Mouse (Mus musculus) fat pad, adult 2 months (tissue): ENCODE measurements around the gene Ppp1r15b.
A peak's percentile ranks its signal among the peaks of the same experiment; 100 is the strongest.

Source experiments
- DNase-seq: peaks from one replicate; pipeline ENCODE4 v3.0.0-alpha.2; 2011; ENCODE audit warnings: low read depth, low spot score; ENCODE audit errors: extremely low read depth

Gene Ppp1r15b

GRCm38 (mm10) chr1:133152213-133152612, 21.3 kb downstream of the Ppp1r15b start:
- no peak for DNase-seq

GRCm38 (mm10) chr1:133155270-133155669, 24.3 kb downstream of the Ppp1r15b start:
- no peak for DNase-seq

GRCm38 (mm10) chr1:133159128-133159564, 28.2 kb downstream of the Ppp1r15b start:
- DNase-seq: no peak

GRCm38 (mm10) chr1:133161559-133161958, 30.6 kb downstream of the Ppp1r15b start:
- DNase-seq: no peak

GRCm38 (mm10) chr1:133162046-133162445, 31.1 kb downstream of the Ppp1r15b start:
- DNase-seq: peak; percentile 93

GRCm38 (mm10) chr1:133162981-133163380, 32.0 kb downstream of the Ppp1r15b start:
- DNase-seq: no peak

- DNase-seq: no peak
Measured at GRCm38 (mm10) chr1:133163820-133164431, 33.0 kb downstream of the Ppp1r15b start, which contains the start of gene Plekha6. Gene Plekha6 (plus strand): TSS chr1:133164210.

- DNase-seq: no peak
Measured at GRCm38 (mm10) chr1:133164591-133165011, 33.7 kb downstream of the Ppp1r15b start.

- no peak for DNase-seq
Measured at GRCm38 (mm10) chr1:133165111-133165510, 34.2 kb downstream of the Ppp1r15b start.

GRCm38 (mm10) chr1:133168318-133169060, 37.5 kb downstream of the Ppp1r15b start:
- DNase-seq: no peak

GRCm38 (mm10) chr1:133170196-133170595, 39.3 kb downstream of the Ppp1r15b start:
- DNase-seq: no peak

GRCm38 (mm10) chr1:133171357-133171756, 40.4 kb downstream of the Ppp1r15b start:
- no peak for DNase-seq

GRCm38 (mm10) chr1:133175150-133175549, 44.2 kb downstream of the Ppp1r15b start:
- no peak for DNase-seq

GRCm38 (mm10) chr1:133177480-133178172, 46.7 kb downstream of the Ppp1r15b start:
- DNase-seq: no peak

- no peak for DNase-seq
Measured at GRCm38 (mm10) chr1:133178732-133179440, 47.9 kb downstream of the Ppp1r15b start.

- DNase-seq: no peak
Measured at GRCm38 (mm10) chr1:133181072-133182015, 50.4 kb downstream of the Ppp1r15b start.

- DNase-seq: no peak
Measured at GRCm38 (mm10) chr1:133182016-133182705, 51.2 kb downstream of the Ppp1r15b start.

GRCm38 (mm10) chr1:133182706-133183095, 51.8 kb downstream of the Ppp1r15b start:
- no peak for DNase-seq

GRCm38 (mm10) chr1:133183141-133183925, 52.4 kb downstream of the Ppp1r15b start:
- no peak for DNase-seq
